In genomic region chr8:117115676-117116446, GRCm38 (mm10) we compare ENCODE assay signal across 8 mouse cellular contexts. TPM values are rescaled to one million over a fixed set of nuclear protein-coding genes. Genes with fewer than 3 reads are reported as not detected.
A peak's percentile ranks its signal among the peaks of the same experiment; 100 is the strongest.
DNase-seq lines count a peak whose midpoint lies in the region; ATAC-seq and TF ChIP-seq lines count a peak whose summit lies in the region.

No protein-coding gene starts in this region.

- TF ChIP-seq CTCF in heart, postnatal 0 days (IDR thresholded peaks at IDR 0.05; ENCODE audit: low read depth): peak; percentile 44

- no peak overlapping the region for H3K9ac ChIP-seq in heart, postnatal 0 days (replicated peaks; ENCODE audit: low read depth, low read length)

- peak; percentile 93 for DNase-seq in heart, adult 11 months
- DNase-seq in heart, postnatal 25 days (ENCODE audit: low spot score): no peak
- DNase-seq in cerebellum, postnatal 25 days: peak; percentile 55 to 71
- DNase-seq in heart, postnatal 0 days (ENCODE audit: low spot score): no peak
- peak; percentile 35 to 56 for DNase-seq in kidney, postnatal 36 days
- DNase-seq in midbrain, embryonic 10.5 days (ENCODE audit: low spot score): no peak
- DNase-seq in right cerebral cortex, postnatal 36 days (ENCODE audit: low spot score in 2 of 2): no peak
- no peak for DNase-seq in layer of hippocampus, postnatal 14 days (ENCODE audit: low spot score in 2 of 2)

- TF ChIP-seq EP300 in heart, postnatal 0 days (IDR thresholded peaks at IDR 0.05; ENCODE audit: low read depth): no peak

- H3K36me3 ChIP-seq in heart, postnatal 0 days (replicated peaks; ENCODE audit: control insufficient read depth, insufficient read depth, low read length): no peaks in the 10 kb centered on the region
- no peaks in the 10 kb centered on the region for H3K36me3 ChIP-seq in midbrain, embryonic 10.5 days

- H3K4me3 ChIP-seq in heart, postnatal 0 days (ENCODE audit: low read depth, low read length): no peak overlapping the region
- H3K4me3 ChIP-seq in midbrain, embryonic 10.5 days: peak overlapping the region; percentile 28; the same call in 1 of the 2 replicates

- H3K4me2 ChIP-seq in heart, postnatal 0 days (ENCODE audit: low read depth, low read length): 0 out of 2 replicates have a peak overlapping the region, but pooled peaks have one; percentile 11

- H3K9me3 ChIP-seq in heart, postnatal 0 days (replicated peaks; ENCODE audit: control insufficient read depth, low read length): no peaks in the 10 kb centered on the region
- no peaks in the 10 kb centered on the region for H3K9me3 ChIP-seq in midbrain, embryonic 10.5 days (replicated peaks)

- H3K4me1 ChIP-seq in heart, postnatal 0 days (ENCODE audit: control insufficient read depth, insufficient read depth): peaks cover 9% of the 10 kb centered on the region; the same call in 1 of the 2 replicates
- H3K4me1 ChIP-seq in midbrain, embryonic 10.5 days: peaks cover 17% of the 10 kb centered on the region

- ATAC-seq in heart, postnatal 0 days (ENCODE audit: insufficient read depth, low read depth): 0 out of 2 replicates have a peak, but pooled peaks have one; percentile 20

- WGBS in heart, postnatal 0 days: 11% methylated on average over 13 of the region's 13 CpGs
- 10% methylated on average over 13 of the region's 13 CpGs for whole genome bisulfite sequencing in midbrain, embryonic 10.5 days

- no peaks in the 10 kb centered on the region for H3K27me3 ChIP-seq in heart, postnatal 0 days (ENCODE audit: control insufficient read depth, insufficient read depth, low read length)
- H3K27me3 ChIP-seq in midbrain, embryonic 10.5 days (ENCODE audit: low read depth, poor library complexity, severe bottlenecking): no peaks in the 10 kb centered on the region

- no peak overlapping the region for H3K27ac ChIP-seq in heart, postnatal 0 days (ENCODE audit: low read depth)
- peak overlapping the region; percentile 17; the same call in 1 of the 2 replicates for H3K27ac ChIP-seq in midbrain, embryonic 10.5 days (replicated peaks)

- intact Hi-C loops in heart, postnatal 25 days (cut with DNase I): no loop called here

RNA-seq across cellular contexts. Expression of gene Bco1, which starts 20.2 kb away (rescaled TPM):
- not detected for total RNA-seq in heart, postnatal 25 days (2021)
- not detected in 2 replicates for total RNA-seq in heart, postnatal 0 days (2014; rRNA removed; ENCODE audit: low replicate concordance)
- polyA plus RNA-seq in heart, postnatal 0 days (2015; fragmentation: Nextera tagmentation; extraction: Ambion mirVana): not detected in 2 replicates
- 0.05 and 0.10 TPM in 2 replicates for polyA plus RNA-seq in midbrain, embryonic 10.5 days (2016; fragmentation: Nextera tagmentation; extraction: Ambion mirVana)
- total RNA-seq in layer of hippocampus, postnatal 14 days (2021): not detected

RNA-seq across cellular contexts. Expression of gene Pkd1l2, which starts 33.6 kb away (rescaled TPM):
- not detected for total RNA-seq in heart, postnatal 25 days (2021)
- total RNA-seq in heart, postnatal 0 days (2014; rRNA removed; ENCODE audit: low replicate concordance): not detected in 2 replicates
- polyA plus RNA-seq in heart, postnatal 0 days (2015; fragmentation: Nextera tagmentation; extraction: Ambion mirVana): 0.01 TPM in 1 of 2 replicates, not detected in the other
- 0.05 TPM in 1 of 2 replicates, not detected in the other for polyA plus RNA-seq in midbrain, embryonic 10.5 days (2016; fragmentation: Nextera tagmentation; extraction: Ambion mirVana)
- under 1 TPM; 0.14 TPM for total RNA-seq in layer of hippocampus, postnatal 14 days (2021)

RNA-seq across cellular contexts. Expression of gene Gan, which starts 42.1 kb away (rescaled TPM):
- total RNA-seq in heart, postnatal 25 days (2021): 1 to 10 TPM; 4.2 to 5.3 TPM
- total RNA-seq in heart, postnatal 0 days (2014; rRNA removed; ENCODE audit: low replicate concordance): 3.1 and 4.0 TPM in 2 replicates
- polyA plus RNA-seq in heart, postnatal 0 days (2015; fragmentation: Nextera tagmentation; extraction: Ambion mirVana): 0.60 and 0.99 TPM in 2 replicates
- polyA plus RNA-seq in midbrain, embryonic 10.5 days (2016; fragmentation: Nextera tagmentation; extraction: Ambion mirVana): 2.3 and 2.4 TPM in 2 replicates
- total RNA-seq in layer of hippocampus, postnatal 14 days (2021): 10 to 100 TPM; 17.6 to 18.6 TPM

Comparison
In these comparisons a context has a peak if more than half of its experiments do, and no peak if none do; other contexts are left out.
1. DNase-seq: peak in heart, adult 11 months (single experiment), cerebellum, postnatal 25 days (2 of 2) and kidney, postnatal 36 days (2 of 2); none in heart, postnatal 25 days (single experiment), heart, postnatal 0 days (single experiment), midbrain, embryonic 10.5 days (single experiment), right cerebral cortex, postnatal 36 days (0 of 2) and layer of hippocampus, postnatal 14 days (0 of 2).